Mouse (Mus musculus): Measurements from ENCODE around the gene 1600014C23Rik. TPM values are rescaled to one million over a fixed set of nuclear protein-coding genes. Genes with fewer than 3 reads are reported as not detected.

Gene 1600014C23Rik
- polyA plus RNA-seq (2014; fragmentation: Nextera tagmentation; extraction: Ambion mirVana) = 0.62 TPM in 1 of 2 replicates, not detected in the other

DNA sequence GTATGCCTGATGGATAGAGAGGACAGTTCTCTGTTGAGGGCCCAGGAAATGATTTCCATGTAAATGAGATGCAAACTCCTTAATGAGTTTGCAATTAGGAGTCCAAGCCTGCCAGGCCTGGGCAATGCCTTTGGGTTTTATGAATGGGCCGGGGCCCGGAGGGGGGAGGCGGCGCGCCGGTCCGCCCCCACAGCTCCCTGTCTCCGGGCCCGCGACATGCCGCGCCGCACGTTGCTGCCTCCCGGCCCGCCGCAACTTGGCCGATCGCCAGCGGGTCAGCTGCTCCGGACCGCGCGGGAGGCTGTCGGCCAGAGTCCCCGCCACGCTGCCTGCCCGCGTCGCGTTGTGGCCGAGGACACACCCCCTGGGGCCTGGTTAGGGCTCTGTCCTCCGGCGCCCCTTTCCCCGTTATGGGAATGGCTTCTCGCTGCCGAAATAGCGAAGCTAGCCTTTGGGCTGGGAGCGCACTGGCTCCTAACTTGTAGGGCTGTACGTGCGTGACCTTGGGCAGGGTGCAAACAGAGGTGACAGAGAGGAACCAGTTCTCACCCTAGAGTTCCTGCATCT is at the start of gene 1600014C23Rik:
1600014C23Rik (minus strand) TSS at position 110 of the 567 bp plus-strand sequence.
- Histone ChIP-seq H3K4me1 (ENCODE audit: control insufficient read depth, insufficient read depth, low read length) (peaks cover 27% of the 10 kb centered on the region), H3K9ac (ENCODE audit: low read depth, low read length) (peak within 1 kb of the TSS; percentile 32), H3K9me3 (ENCODE audit: control insufficient read depth, low read length) (no peaks in the 10 kb centered on the region), H3K4me2 (replicated peaks; ENCODE audit: low read depth, low read length) (peak within 1 kb of the TSS; percentile 83), H3K27me3 (ENCODE audit: control insufficient read depth, insufficient read depth, low read length) (no peaks in the 10 kb centered on the region), H3K4me3 (ENCODE audit: low read length) (peak within 1 kb of the TSS; percentile 25), H3K36me3 (ENCODE audit: control insufficient read depth, insufficient read depth, low read length) (no peaks in the 10 kb centered on the region), H3K27ac (ENCODE audit: low read depth, low read length) (peak within 1 kb of the TSS; percentile 37; the same call in 1 of the 2 replicates)
- no peak for ATAC-seq (ENCODE audit: low FRiP score, low TSS enrichment)
- under 1% methylated on average over 38 of the region's 41 CpGs for WGBS

DNA sequence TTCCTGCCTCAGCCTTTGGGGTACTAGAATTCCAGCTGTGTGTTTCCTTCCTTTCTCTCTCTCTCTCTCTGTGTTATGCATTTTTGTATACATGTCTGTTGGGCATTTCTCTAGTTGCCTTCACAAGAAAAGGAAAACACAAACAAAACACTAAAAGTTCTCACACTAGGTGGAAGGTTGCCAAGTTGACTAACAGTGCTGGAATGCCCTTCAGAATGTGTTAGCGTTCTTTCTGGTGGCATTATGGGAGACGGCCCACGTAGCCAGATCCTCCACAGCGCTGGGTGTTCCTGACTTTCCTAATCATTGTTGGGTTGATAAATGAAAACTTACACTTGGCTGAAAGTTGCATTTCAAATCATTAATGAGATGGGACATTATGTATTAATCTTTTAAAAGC is 44.8 kb upstream of the 1600014C23Rik start:
- Histone ChIP-seq H3K9ac (ENCODE audit: low read depth, low read length) (no peak overlapping the region), H3K4me1 (ENCODE audit: control insufficient read depth, insufficient read depth, low read length) (no peaks in the 10 kb centered on the region), H3K9me3 (ENCODE audit: control insufficient read depth, low read length) (no peaks in the 10 kb centered on the region), H3K4me2 (replicated peaks; ENCODE audit: low read depth, low read length) (no peak overlapping the region), H3K36me3 (ENCODE audit: control insufficient read depth, insufficient read depth, low read length) (no peaks in the 10 kb centered on the region), H3K4me3 (ENCODE audit: low read length) (no peak overlapping the region), H3K27me3 (ENCODE audit: control insufficient read depth, insufficient read depth, low read length) (no peaks in the 10 kb centered on the region; the same call in 1 of the 2 replicates), H3K27ac (ENCODE audit: low read depth, low read length) (no peak overlapping the region)
- ATAC-seq (ENCODE audit: low FRiP score, low TSS enrichment) = no peak
- 96% methylated on average over 4 of the region's 4 CpGs for WGBS

GRCm38 (mm10) chr17:45777431-45777830 is 43.8 kb upstream of the 1600014C23Rik start:
- H3K4me2 ChIP-seq (replicated peaks; ENCODE audit: low read depth, low read length) = no peak overlapping the region
- H3K4me1 ChIP-seq (ENCODE audit: control insufficient read depth, insufficient read depth, low read length) = no peaks in the 10 kb centered on the region; the same call in 1 of the 2 replicates
- H3K4me3 ChIP-seq (ENCODE audit: low read length) = no peak overlapping the region
- no peaks in the 10 kb centered on the region for H3K36me3 ChIP-seq (ENCODE audit: control insufficient read depth, insufficient read depth, low read length)
- H3K27ac ChIP-seq (ENCODE audit: low read depth, low read length) = no peak overlapping the region
- no peak for ATAC-seq (ENCODE audit: low FRiP score, low TSS enrichment)
- no peaks in the 10 kb centered on the region for H3K27me3 ChIP-seq (ENCODE audit: control insufficient read depth, insufficient read depth, low read length)
- H3K9ac ChIP-seq (ENCODE audit: low read depth, low read length) = no peak overlapping the region
- WGBS = 75% methylated on average over 6 of the region's 6 CpGs
- H3K9me3 ChIP-seq (ENCODE audit: control insufficient read depth, low read length) = no peaks in the 10 kb centered on the region

DNA sequence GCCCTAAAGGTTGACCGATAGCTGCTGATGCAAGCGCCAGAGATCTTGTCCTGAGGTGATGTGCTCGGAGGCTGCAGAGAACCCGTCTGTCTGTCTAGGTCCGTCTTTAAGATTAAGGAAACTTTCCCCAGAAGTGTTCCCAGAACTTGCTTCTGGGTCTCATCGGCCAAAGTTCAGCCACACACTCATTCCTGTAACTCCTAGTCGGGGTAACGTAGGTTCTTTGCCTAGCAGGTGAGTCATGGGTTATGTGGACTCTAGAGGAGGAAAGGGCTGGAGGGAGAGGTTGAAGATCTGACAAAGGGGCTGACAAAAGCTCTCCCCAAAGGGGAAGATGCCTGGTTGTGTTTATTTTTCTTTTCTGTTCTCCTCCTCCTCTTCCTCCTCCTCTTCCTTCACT is 42.5 kb upstream of the 1600014C23Rik start:
- Histone ChIP-seq H3K4me1 (ENCODE audit: control insufficient read depth, insufficient read depth, low read length) (no peaks in the 10 kb centered on the region; the same call in 1 of the 2 replicates), H3K36me3 (ENCODE audit: control insufficient read depth, insufficient read depth, low read length) (no peaks in the 10 kb centered on the region), H3K9me3 (ENCODE audit: control insufficient read depth, low read length) (no peaks in the 10 kb centered on the region), H3K4me3 (ENCODE audit: low read length) (no peak overlapping the region), H3K9ac (ENCODE audit: low read depth, low read length) (no peak overlapping the region), H3K4me2 (replicated peaks; ENCODE audit: low read depth, low read length) (no peak overlapping the region), H3K27ac (ENCODE audit: low read depth, low read length) (no peak overlapping the region), H3K27me3 (ENCODE audit: control insufficient read depth, insufficient read depth, low read length) (no peaks in the 10 kb centered on the region)
- WGBS = 95% methylated on average over 8 of the region's 8 CpGs
- ATAC-seq (ENCODE audit: low FRiP score, low TSS enrichment) = no peak

DNA sequence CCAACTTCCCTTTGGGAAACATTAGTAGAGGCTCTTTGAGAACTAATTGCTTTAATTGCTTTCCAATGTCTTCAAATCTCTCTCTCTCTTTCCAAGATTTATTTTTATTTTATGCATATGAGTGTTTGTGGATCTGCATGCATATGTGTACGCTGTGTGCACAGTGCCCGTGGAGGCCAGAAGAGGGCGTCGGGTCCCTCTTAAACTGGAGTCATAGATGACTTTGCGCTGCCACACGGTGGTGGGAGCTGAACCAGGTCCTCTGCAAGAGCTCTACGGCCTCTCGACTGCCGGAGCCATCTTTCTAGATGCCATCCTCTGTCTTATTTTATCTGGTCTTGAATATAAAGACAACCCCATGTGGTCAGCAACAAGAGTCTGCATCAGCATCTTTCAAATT is 41.8 kb upstream of the 1600014C23Rik start:
- H3K4me3 ChIP-seq (ENCODE audit: low read length) = no peak overlapping the region
- 88% methylated on average over 9 of the region's 9 CpGs for WGBS
- H3K4me1 ChIP-seq (ENCODE audit: control insufficient read depth, insufficient read depth, low read length) = peaks cover 4% of the 10 kb centered on the region

DNA sequence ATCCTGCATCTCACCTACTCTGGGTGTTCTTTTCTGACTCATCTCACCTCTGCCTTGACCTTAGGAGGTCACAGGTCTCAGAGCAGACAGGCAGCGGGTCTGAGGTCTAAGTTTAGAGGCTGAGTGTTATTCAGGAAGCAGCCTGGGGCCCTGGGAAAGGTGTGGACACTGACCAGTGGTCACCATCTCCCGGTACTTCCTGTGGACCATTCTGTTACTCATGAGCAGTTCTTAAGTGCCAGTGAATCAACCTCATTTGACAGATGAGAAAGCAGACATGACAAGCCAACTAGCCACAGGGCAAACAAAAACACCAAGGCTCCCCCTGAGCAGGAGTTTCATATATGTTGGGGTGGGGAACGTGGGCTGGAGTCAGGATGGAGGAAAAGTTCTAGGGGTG is 38.9 kb upstream of the 1600014C23Rik start:
- 39% methylated on average over 3 of the region's 3 CpGs for WGBS
- Histone ChIP-seq H3K27me3 (ENCODE audit: control insufficient read depth, insufficient read depth, low read length) (no peaks in the 10 kb centered on the region), H3K4me1 (ENCODE audit: control insufficient read depth, insufficient read depth, low read length) (peaks cover 14% of the 10 kb centered on the region), H3K27ac (ENCODE audit: low read depth, low read length) (no peak overlapping the region), H3K36me3 (ENCODE audit: control insufficient read depth, insufficient read depth, low read length) (no peaks in the 10 kb centered on the region), H3K9ac (ENCODE audit: low read depth, low read length) (no peak overlapping the region), H3K4me2 (replicated peaks; ENCODE audit: low read depth, low read length) (no peak overlapping the region), H3K9me3 (ENCODE audit: control insufficient read depth, low read length) (no peaks in the 10 kb centered on the region), H3K4me3 (ENCODE audit: low read length) (no peak overlapping the region)
- ATAC-seq (ENCODE audit: low FRiP score, low TSS enrichment) = no peak

More for the DNA sequence above, 41.8 kb upstream of the 1600014C23Rik start:
- H3K9ac ChIP-seq (ENCODE audit: low read depth, low read length) = no peak overlapping the region
- no peak for ATAC-seq (ENCODE audit: low FRiP score, low TSS enrichment)
- no peak overlapping the region for H3K4me2 ChIP-seq (replicated peaks; ENCODE audit: low read depth, low read length)
- no peaks in the 10 kb centered on the region for H3K9me3 ChIP-seq (ENCODE audit: control insufficient read depth, low read length)
- no peak overlapping the region for H3K27ac ChIP-seq (ENCODE audit: low read depth, low read length)
- no peaks in the 10 kb centered on the region for H3K36me3 ChIP-seq (ENCODE audit: control insufficient read depth, insufficient read depth, low read length)
- H3K27me3 ChIP-seq (ENCODE audit: control insufficient read depth, insufficient read depth, low read length) = no peaks in the 10 kb centered on the region

DNA sequence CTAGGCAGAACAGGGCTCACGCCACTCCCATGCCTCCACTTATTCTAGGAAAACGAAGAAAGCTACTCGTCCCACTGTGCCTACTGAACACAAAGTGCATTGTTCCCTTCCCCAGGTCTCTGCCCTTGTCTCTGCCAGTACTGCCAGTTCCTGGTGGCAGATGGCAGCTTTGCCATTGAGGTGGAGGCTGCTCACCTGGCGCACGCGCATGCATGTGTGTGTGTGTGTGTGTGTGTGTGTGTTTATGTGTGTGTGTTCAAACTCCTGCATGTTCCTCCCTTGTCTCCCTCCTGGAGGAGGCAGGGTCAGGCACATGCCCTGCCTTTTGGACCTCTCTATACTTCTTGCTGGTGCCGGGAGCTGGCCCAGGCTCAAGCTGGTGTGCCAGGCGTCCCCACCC is 38.5 kb upstream of the 1600014C23Rik start:
- no peak overlapping the region for H3K4me3 ChIP-seq (ENCODE audit: low read length)
- H3K9me3 ChIP-seq (ENCODE audit: control insufficient read depth, low read length) = no peaks in the 10 kb centered on the region
- no peak overlapping the region for H3K4me2 ChIP-seq (replicated peaks; ENCODE audit: low read depth, low read length)
- H3K9ac ChIP-seq (ENCODE audit: low read depth, low read length) = no peak overlapping the region
- peaks cover 19% of the 10 kb centered on the region for H3K4me1 ChIP-seq (ENCODE audit: control insufficient read depth, insufficient read depth, low read length)
- H3K27me3 ChIP-seq (ENCODE audit: control insufficient read depth, insufficient read depth, low read length) = no peaks in the 10 kb centered on the region
- H3K36me3 ChIP-seq (ENCODE audit: control insufficient read depth, insufficient read depth, low read length) = no peaks in the 10 kb centered on the region
- 90% methylated on average over 8 of the region's 8 CpGs for WGBS
- no peak for ATAC-seq (ENCODE audit: low FRiP score, low TSS enrichment)
- no peak overlapping the region for H3K27ac ChIP-seq (ENCODE audit: low read depth, low read length)

DNA sequence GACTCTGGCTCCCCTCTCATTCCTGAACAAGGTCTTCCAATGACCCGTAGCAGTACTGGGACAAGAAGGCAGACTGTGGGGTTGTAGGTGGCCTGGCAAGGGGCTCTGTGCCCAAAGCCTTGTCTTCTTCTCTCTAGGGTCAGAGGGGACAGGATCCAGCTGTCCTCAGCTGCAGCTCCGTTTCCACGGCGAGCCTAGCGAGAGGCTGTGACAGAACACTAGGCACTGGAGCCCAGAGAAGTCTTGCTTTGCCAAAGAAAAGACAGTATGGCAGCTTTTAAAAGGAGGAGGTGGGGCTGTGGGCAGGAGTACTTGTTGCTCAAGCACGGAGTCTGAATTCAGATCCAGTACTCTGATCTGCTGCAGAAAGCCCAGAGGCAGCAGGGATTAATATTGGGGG is 36.8 kb upstream of the 1600014C23Rik start:
- no peak for ATAC-seq (ENCODE audit: low FRiP score, low TSS enrichment)
- peaks cover 20% of the 10 kb centered on the region for H3K4me1 ChIP-seq (ENCODE audit: control insufficient read depth, insufficient read depth, low read length)

DNA sequence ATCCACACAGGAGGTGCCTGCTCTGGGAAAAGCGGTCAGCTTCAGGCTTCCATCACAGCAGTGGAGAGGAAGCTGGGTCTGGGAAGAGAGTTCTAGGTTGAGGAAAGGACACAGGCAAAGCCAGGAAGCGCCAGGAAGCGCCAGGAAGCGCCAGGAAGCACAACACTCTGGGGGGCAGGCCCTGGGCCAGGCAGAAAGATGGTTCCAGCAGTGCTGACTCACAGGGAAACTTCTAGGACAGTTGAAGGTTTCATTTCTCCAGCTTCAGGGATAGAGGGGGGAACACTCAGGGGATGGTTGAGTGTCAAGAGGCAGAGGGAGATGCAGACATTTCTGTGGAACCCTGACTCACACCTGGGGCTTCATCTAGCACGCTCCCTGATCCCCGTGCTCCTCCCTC is 36.2 kb upstream of the 1600014C23Rik start:
- peaks cover 20% of the 10 kb centered on the region for H3K4me1 ChIP-seq (ENCODE audit: control insufficient read depth, insufficient read depth, low read length)
- no peak for ATAC-seq (ENCODE audit: low FRiP score, low TSS enrichment)
- no peak overlapping the region for H3K4me2 ChIP-seq (replicated peaks; ENCODE audit: low read depth, low read length)
- H3K27me3 ChIP-seq (ENCODE audit: control insufficient read depth, insufficient read depth, low read length) = no peaks in the 10 kb centered on the region
- H3K27ac ChIP-seq (ENCODE audit: low read depth, low read length) = no peak overlapping the region
- no peaks in the 10 kb centered on the region for H3K9me3 ChIP-seq (ENCODE audit: control insufficient read depth, low read length)
- no peaks in the 10 kb centered on the region for H3K36me3 ChIP-seq (ENCODE audit: control insufficient read depth, insufficient read depth, low read length)
- H3K4me3 ChIP-seq (ENCODE audit: low read length) = no peak overlapping the region
- WGBS = 81% methylated on average over 6 of the region's 6 CpGs
- H3K9ac ChIP-seq (ENCODE audit: low read depth, low read length) = no peak overlapping the region

More for the DNA sequence above, 36.8 kb upstream of the 1600014C23Rik start:
- Histone ChIP-seq H3K9me3 (ENCODE audit: control insufficient read depth, low read length) (no peaks in the 10 kb centered on the region), H3K9ac (ENCODE audit: low read depth, low read length) (no peak overlapping the region), H3K4me2 (replicated peaks; ENCODE audit: low read depth, low read length) (no peak overlapping the region), H3K36me3 (ENCODE audit: control insufficient read depth, insufficient read depth, low read length) (no peaks in the 10 kb centered on the region), H3K4me3 (ENCODE audit: low read length) (no peak overlapping the region), H3K27me3 (ENCODE audit: control insufficient read depth, insufficient read depth, low read length) (no peaks in the 10 kb centered on the region), H3K27ac (ENCODE audit: low read depth, low read length) (no peak overlapping the region)
- 29% methylated on average over 6 of the region's 6 CpGs for WGBS
